Mouse (Mus musculus): ENCODE measurements around the gene Bpifb5. TPM values are rescaled to one million over a fixed set of nuclear protein-coding genes. Genes with fewer than 3 reads are reported as not detected.
"Not testable (repeated sequence)": the region's sequence is repeated elsewhere in the genome, so short reads cannot be mapped to it uniquely, and the experiment has no call there.

Gene Bpifb5
- total RNA-seq, 1 experiment = 0.36 TPM

DNA sequence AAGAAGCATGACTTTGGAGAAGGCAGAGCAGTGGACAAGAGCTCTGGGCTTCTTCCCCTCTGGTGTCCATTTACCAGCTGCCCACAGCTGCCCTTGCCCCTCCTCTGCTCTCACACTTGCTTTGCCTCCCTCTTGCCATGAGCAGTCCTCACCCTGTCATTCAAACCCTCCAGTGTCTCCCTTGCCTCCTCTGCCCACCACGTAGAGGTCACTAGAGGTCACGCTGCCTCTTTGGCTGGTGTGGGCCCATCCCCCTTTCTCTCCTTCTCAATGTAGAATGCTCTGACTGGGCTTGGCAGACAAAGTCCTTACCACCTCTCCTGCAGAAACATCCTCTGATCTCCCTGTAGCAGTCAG, 353 bp downstream of the Bpifb5 start:
- peaks cover 0 to 17% of the 10 kb centered on the region in 2 experiments; a peak in 3 of 4 replicates for H3K4me1 ChIP-seq (ENCODE audit: control insufficient read depth in 2 of 2, insufficient read depth in 2 of 2, low read length in 2 of 2, poor library complexity in 1 of 2)
- TF ChIP-seq ZNF384 (IDR thresholded peaks at IDR 0.05; ENCODE audit: low read depth, low read length) (no peak), ZC3H11A (IDR thresholded peaks at IDR 0.05; ENCODE audit: borderline replicate concordance, low read depth, low read length) (no peak), MAFK (IDR thresholded peaks at IDR 0.05; ENCODE audit: insufficient read depth, low read depth, low read length) (no peak), CHD2 (IDR thresholded peaks at IDR 0.05; ENCODE audit: low read depth, low read length) (no peak), HCFC1 (IDR thresholded peaks at IDR 0.05; ENCODE audit: borderline replicate concordance, insufficient read depth, low read length) (no peak)
- H3K27ac ChIP-seq (ENCODE audit: insufficient read depth, low read depth, low read length, poor library complexity, severe bottlenecking) = no peak overlapping the region
- no peaks in the 10 kb centered on the region for H3K9me3 ChIP-seq (ENCODE audit: control insufficient read depth, insufficient read depth, low read depth, low read length)
- no peak overlapping the region for H3K4me3 ChIP-seq (ENCODE audit: insufficient read depth in 1 of 2, low read depth in 1 of 2, low read length in 2 of 2, poor library complexity in 1 of 2, severe bottlenecking in 1 of 2)
- no peak for DNase-seq (ENCODE audit: low read depth, low spot score)
- H3K36me3 ChIP-seq (ENCODE audit: control insufficient read depth, insufficient read depth, low read length, poor library complexity, severe bottlenecking) = no peaks in the 10 kb centered on the region
- no peak overlapping the region for H3K9ac ChIP-seq (ENCODE audit: insufficient read depth, low read depth, low read length, poor library complexity, severe bottlenecking)
- in situ Hi-C loops (cut with MboI; ENCODE audit: low sequenced_read_pairs in 2 of 2, unreplicated experiment in 2 of 2) = no loop called here

DNA sequence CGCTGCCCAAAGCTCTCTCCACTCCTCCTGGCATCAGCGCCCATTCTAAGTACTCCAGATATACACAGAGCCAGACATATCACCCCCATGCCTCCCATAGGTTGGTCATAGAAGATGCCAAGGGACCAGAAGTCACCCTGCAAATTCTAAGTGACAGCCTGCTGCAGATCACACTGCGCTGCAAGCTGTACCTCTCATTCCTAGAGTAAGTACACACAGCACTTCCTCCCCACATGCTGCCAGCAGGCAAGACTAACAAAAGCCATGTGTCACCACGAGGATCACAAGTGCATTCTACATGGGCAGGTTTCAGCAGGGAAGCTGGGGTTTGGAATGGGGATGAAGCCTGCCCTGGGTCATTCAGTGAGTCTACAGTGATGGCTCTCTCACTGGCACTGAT, 3.4 kb downstream of the Bpifb5 start:
- Histone ChIP-seq H3K4me1 (ENCODE audit: control insufficient read depth in 2 of 2, insufficient read depth in 2 of 2, low read length in 2 of 2, poor library complexity in 1 of 2) (peaks cover 0 to 17% of the 10 kb centered on the region in 2 experiments; a peak in 3 of 4 replicates), H3K9me3 (ENCODE audit: control insufficient read depth, insufficient read depth, low read depth, low read length) (no peaks in the 10 kb centered on the region), H3K36me3 (ENCODE audit: control insufficient read depth, insufficient read depth, low read length, poor library complexity, severe bottlenecking) (no peaks in the 10 kb centered on the region), H3K4me3 (ENCODE audit: insufficient read depth in 1 of 2, low read depth in 1 of 2, low read length in 2 of 2, poor library complexity in 1 of 2, severe bottlenecking in 1 of 2) (no peak overlapping the region), H3K9ac (ENCODE audit: insufficient read depth, low read depth, low read length, poor library complexity, severe bottlenecking) (no peak overlapping the region), H3K27ac (ENCODE audit: insufficient read depth, low read depth, low read length, poor library complexity, severe bottlenecking) (no peak overlapping the region)
- no peak for DNase-seq (ENCODE audit: low read depth, low spot score)
- in situ Hi-C loops (cut with MboI; ENCODE audit: low sequenced_read_pairs in 2 of 2, unreplicated experiment in 2 of 2) = no loop called here
- TF ChIP-seq CHD2 (IDR thresholded peaks at IDR 0.05; ENCODE audit: low read depth, low read length) (no peak), HCFC1 (IDR thresholded peaks at IDR 0.05; ENCODE audit: borderline replicate concordance, insufficient read depth, low read length) (no peak), MAFK (IDR thresholded peaks at IDR 0.05; ENCODE audit: insufficient read depth, low read depth, low read length) (no peak), ZC3H11A (IDR thresholded peaks at IDR 0.05; ENCODE audit: borderline replicate concordance, low read depth, low read length) (no peak), ZNF384 (IDR thresholded peaks at IDR 0.05; ENCODE audit: low read depth, low read length) (no peak)

DNA sequence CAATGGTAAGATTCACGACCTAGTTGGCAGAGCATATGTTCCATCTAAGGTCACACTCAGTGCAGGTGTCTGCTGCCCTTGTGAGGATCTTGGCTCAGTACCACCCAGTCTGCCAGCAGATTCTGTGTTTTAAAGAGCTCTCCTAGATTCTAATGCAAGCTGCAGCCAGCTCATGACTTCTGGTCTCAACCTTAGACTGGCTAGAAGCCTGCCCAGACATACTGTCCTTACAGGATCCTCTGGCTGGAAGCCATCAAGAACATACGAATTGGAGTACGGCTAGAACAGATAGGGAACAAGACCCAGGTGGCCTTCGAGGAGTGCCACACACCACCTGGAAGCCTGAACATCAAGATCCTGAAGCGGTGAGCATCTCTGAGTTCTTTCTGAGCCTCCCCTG, 4.3 kb downstream of the Bpifb5 start:
- TF ChIP-seq ZNF384 (IDR thresholded peaks at IDR 0.05; ENCODE audit: low read depth, low read length) (no peak), HCFC1 (IDR thresholded peaks at IDR 0.05; ENCODE audit: borderline replicate concordance, insufficient read depth, low read length) (no peak), CHD2 (IDR thresholded peaks at IDR 0.05; ENCODE audit: low read depth, low read length) (no peak), ZC3H11A (IDR thresholded peaks at IDR 0.05; ENCODE audit: borderline replicate concordance, low read depth, low read length) (no peak), MAFK (IDR thresholded peaks at IDR 0.05; ENCODE audit: insufficient read depth, low read depth, low read length) (no peak)
- no peak for DNase-seq (ENCODE audit: low read depth, low spot score)
- in situ Hi-C loops (cut with MboI; ENCODE audit: low sequenced_read_pairs in 2 of 2, unreplicated experiment in 2 of 2) = no loop called here
- Histone ChIP-seq H3K4me1 (ENCODE audit: control insufficient read depth in 2 of 2, insufficient read depth in 2 of 2, low read length in 2 of 2, poor library complexity in 1 of 2) (peaks cover 0 to 16% of the 10 kb centered on the region in 2 experiments; a peak in 2 of 4 replicates), H3K36me3 (ENCODE audit: control insufficient read depth, insufficient read depth, low read length, poor library complexity, severe bottlenecking) (no peaks in the 10 kb centered on the region), H3K9ac (ENCODE audit: insufficient read depth, low read depth, low read length, poor library complexity, severe bottlenecking) (no peak overlapping the region), H3K27ac (ENCODE audit: insufficient read depth, low read depth, low read length, poor library complexity, severe bottlenecking) (no peak overlapping the region), H3K9me3 (ENCODE audit: control insufficient read depth, insufficient read depth, low read depth, low read length) (no peaks in the 10 kb centered on the region), H3K4me3 (ENCODE audit: insufficient read depth in 1 of 2, low read depth in 1 of 2, low read length in 2 of 2, poor library complexity in 1 of 2, severe bottlenecking in 1 of 2) (no peak overlapping the region)

DNA sequence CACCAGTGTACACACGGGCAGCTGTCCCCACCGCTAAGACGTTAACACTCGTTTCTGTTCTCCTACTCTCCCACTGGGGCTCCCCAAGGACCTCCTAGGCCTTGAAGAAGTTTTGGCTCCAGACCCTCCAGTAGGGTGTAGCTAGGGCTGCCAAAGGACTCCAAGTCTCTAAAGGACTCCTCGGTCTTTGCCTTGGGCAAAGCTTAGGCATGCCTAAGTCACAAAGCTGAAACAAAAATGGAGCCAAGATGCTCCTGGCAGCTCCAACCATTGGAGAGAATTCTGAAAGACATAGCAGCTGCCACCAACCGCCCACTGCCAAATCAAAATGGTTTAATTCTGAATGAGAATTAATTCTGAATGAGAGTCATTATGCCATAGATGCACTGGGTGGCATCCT, 9.9 kb downstream of the Bpifb5 start:
- peaks cover 0 to 2% of the 10 kb centered on the region in 2 experiments; a peak in 1 of 4 replicates for H3K4me1 ChIP-seq (ENCODE audit: control insufficient read depth in 2 of 2, insufficient read depth in 2 of 2, low read length in 2 of 2, poor library complexity in 1 of 2)

DNA sequence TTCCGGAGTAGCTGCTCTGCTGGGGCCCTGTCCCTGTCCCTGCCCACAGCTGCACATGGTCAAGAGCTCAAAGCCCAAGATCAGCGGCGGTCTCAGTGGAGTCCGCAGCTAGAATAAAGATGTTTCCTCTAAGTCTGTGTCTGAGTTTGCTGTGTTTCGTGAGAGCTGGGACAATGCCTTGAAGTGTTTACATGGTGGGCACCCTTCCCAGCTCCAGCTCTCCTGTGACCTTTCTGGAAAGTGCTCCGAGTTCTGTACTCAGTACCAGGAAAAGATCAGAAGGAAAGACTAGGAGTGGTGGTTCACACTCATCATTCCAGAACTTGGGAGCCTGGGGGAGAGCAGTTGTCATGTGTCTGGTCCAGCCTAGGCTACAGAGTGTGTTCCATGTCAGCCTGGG, 17.2 kb downstream of the Bpifb5 start:
- no peak for DNase-seq (ENCODE audit: low read depth, low spot score)
- Histone ChIP-seq H3K9ac (ENCODE audit: insufficient read depth, low read depth, low read length, poor library complexity, severe bottlenecking) (no peak overlapping the region), H3K9me3 (ENCODE audit: control insufficient read depth, insufficient read depth, low read depth, low read length) (peaks cover 1% of the 10 kb centered on the region; the same call in 1 of the 2 replicates), H3K36me3 (ENCODE audit: control insufficient read depth, insufficient read depth, low read length, poor library complexity, severe bottlenecking) (no peaks in the 10 kb centered on the region), H3K27ac (ENCODE audit: insufficient read depth, low read depth, low read length, poor library complexity, severe bottlenecking) (no peak overlapping the region), H3K4me3 (ENCODE audit: insufficient read depth in 1 of 2, low read depth in 1 of 2, low read length in 2 of 2, poor library complexity in 1 of 2, severe bottlenecking in 1 of 2) (no peak overlapping the region), H3K4me1 (ENCODE audit: control insufficient read depth in 2 of 2, insufficient read depth in 2 of 2, low read length in 2 of 2, poor library complexity in 1 of 2) (no peaks in the 10 kb centered on the region)
- in situ Hi-C loops (cut with MboI; ENCODE audit: low sequenced_read_pairs in 2 of 2, unreplicated experiment in 2 of 2) = no loop called here
- TF ChIP-seq HCFC1 (IDR thresholded peaks at IDR 0.05; ENCODE audit: borderline replicate concordance, insufficient read depth, low read length) = no peak
- no peak for TF ChIP-seq CHD2 (IDR thresholded peaks at IDR 0.05; ENCODE audit: low read depth, low read length)

More for the DNA sequence above, 9.9 kb downstream of the Bpifb5 start:
- Histone ChIP-seq H3K9ac (ENCODE audit: insufficient read depth, low read depth, low read length, poor library complexity, severe bottlenecking) (no peak overlapping the region), H3K9me3 (ENCODE audit: control insufficient read depth, insufficient read depth, low read depth, low read length) (no peaks in the 10 kb centered on the region), H3K36me3 (ENCODE audit: control insufficient read depth, insufficient read depth, low read length, poor library complexity, severe bottlenecking) (no peaks in the 10 kb centered on the region), H3K27ac (ENCODE audit: insufficient read depth, low read depth, low read length, poor library complexity, severe bottlenecking) (no peak overlapping the region), H3K4me3 (ENCODE audit: insufficient read depth in 1 of 2, low read depth in 1 of 2, low read length in 2 of 2, poor library complexity in 1 of 2, severe bottlenecking in 1 of 2) (no peak overlapping the region)
- in situ Hi-C loops (cut with MboI; ENCODE audit: low sequenced_read_pairs in 2 of 2, unreplicated experiment in 2 of 2) = no loop called here
- no peak for TF ChIP-seq ZC3H11A (IDR thresholded peaks at IDR 0.05; ENCODE audit: borderline replicate concordance, low read depth, low read length)
- TF ChIP-seq HCFC1 (IDR thresholded peaks at IDR 0.05; ENCODE audit: borderline replicate concordance, insufficient read depth, low read length) = no peak
- no peak for TF ChIP-seq ZNF384 (IDR thresholded peaks at IDR 0.05; ENCODE audit: low read depth, low read length)
- TF ChIP-seq CHD2 (IDR thresholded peaks at IDR 0.05; ENCODE audit: low read depth, low read length) = no peak
- TF ChIP-seq MAFK (IDR thresholded peaks at IDR 0.05; ENCODE audit: insufficient read depth, low read depth, low read length) = no peak
- DNase-seq (ENCODE audit: low read depth, low spot score) = no peak

DNA sequence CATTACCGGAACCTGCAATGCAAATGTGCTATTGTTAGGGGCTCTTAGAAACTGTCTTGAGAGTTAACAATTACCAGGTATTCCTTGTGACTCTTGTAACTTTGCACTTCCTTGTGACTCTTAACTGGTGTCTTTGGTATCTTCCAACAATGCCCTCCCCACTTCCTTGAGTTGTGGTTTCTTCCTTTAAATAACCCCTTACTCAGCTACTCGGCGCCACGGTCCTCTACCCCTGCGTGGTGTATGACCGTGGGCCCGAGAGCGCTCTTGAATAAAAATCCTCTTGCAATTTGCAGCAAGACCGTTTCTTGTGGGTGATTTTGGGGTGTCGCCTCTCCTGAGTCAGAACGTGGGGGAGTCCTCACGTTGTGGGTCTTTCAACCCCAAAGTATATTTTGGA, 19.2 kb downstream of the Bpifb5 start:
- H3K9ac ChIP-seq (ENCODE audit: insufficient read depth, low read depth, low read length, poor library complexity, severe bottlenecking); H3K4me1 ChIP-seq (ENCODE audit: control insufficient read depth in 2 of 2, insufficient read depth in 2 of 2, low read length in 2 of 2, poor library complexity in 1 of 2); H3K9me3 ChIP-seq (ENCODE audit: control insufficient read depth, insufficient read depth, low read depth, low read length); H3K36me3 ChIP-seq (ENCODE audit: control insufficient read depth, insufficient read depth, low read length, poor library complexity, severe bottlenecking); in situ Hi-C loops (cut with MboI; ENCODE audit: low sequenced_read_pairs in 2 of 2, unreplicated experiment in 2 of 2); H3K4me3 ChIP-seq (ENCODE audit: insufficient read depth in 1 of 2, low read depth in 1 of 2, low read length in 2 of 2, poor library complexity in 1 of 2, severe bottlenecking in 1 of 2); DNase-seq (ENCODE audit: low read depth, low spot score); H3K27ac ChIP-seq (ENCODE audit: insufficient read depth, low read depth, low read length, poor library complexity, severe bottlenecking): not testable (repeated sequence)

Data from ES-E14 (cell line).